Mouse (Mus musculus): ENCODE measurements around the gene Gm44973. TPM values are rescaled to one million over a fixed set of nuclear protein-coding genes. Genes with fewer than 3 reads are reported as not detected.

The Gm44973 gene
- polyA plus RNA-seq, 1 experiment from 2014 or later = 0.36 TPM

DNA sequence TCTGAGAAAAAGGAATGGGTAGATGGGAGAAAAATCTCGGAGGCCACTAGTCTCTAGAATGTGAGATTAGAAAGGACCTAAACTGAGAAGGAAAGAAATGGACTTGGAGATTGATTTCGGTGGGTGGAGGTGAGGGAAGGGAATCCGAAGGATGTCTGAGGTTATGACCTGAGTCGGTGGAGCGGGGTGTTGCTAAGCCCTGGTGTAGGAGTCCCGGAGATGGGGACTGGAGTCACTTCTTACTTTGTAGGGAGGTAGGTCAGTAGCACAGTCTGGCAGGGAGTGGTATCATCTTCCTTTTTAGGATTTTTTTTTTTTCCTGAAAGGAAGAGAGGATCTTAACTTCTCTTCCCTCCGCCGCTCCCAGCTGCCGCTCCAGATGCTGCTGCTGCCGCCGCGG is 37.1 kb downstream of the Gm44973 start:
- Histone ChIP-seq H3K4me3 (ENCODE audit: low read depth, low read length) (peak overlapping the region; percentile 79), H3K27ac (ENCODE audit: low read depth, low read length) (no peak overlapping the region), H3K9me3 (ENCODE audit: control insufficient read depth, low read length) (no peaks in the 10 kb centered on the region), H3K9ac (ENCODE audit: low read length) (no peak overlapping the region), H3K36me3 (ENCODE audit: control insufficient read depth, insufficient read depth, low read length) (no peaks in the 10 kb centered on the region), H3K4me2 (ENCODE audit: low read depth) (peak overlapping the region; percentile 90), H3K4me1 (ENCODE audit: control insufficient read depth, insufficient read depth, low read length) (peaks cover 18% of the 10 kb centered on the region), H3K27me3 (ENCODE audit: control insufficient read depth, insufficient read depth, low read length) (peaks cover 50% of the 10 kb centered on the region)
- ATAC-seq (ENCODE audit: insufficient read depth, low FRiP score, low TSS enrichment) = no peak
- DNase-seq (ENCODE audit: low spot score) = peak; percentile 21
- WGBS = 2% methylated on average over 12 of the region's 12 CpGs

DNA sequence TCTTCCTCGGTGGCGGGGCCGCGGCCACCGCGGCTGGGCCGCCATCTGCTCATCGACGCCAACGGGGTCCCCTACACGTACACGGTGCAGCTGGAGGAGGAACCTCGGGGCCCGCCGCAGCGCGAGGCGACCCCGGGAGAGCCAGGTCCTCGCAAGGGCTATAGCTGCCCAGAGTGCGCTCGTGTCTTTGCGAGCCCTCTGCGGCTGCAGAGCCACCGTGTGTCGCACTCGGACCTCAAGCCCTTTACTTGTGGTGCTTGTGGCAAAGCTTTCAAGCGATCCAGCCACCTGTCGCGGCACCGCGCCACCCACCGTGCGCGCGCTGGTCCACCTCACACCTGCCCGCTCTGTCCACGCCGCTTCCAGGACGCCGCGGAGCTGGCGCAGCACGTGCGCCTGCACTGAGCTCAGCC is 37.6 kb downstream of the Gm44973 start:
- ATAC-seq (ENCODE audit: insufficient read depth, low FRiP score, low TSS enrichment) = no peak
- Histone ChIP-seq H3K27ac (ENCODE audit: low read depth, low read length) (no peak overlapping the region), H3K36me3 (ENCODE audit: control insufficient read depth, insufficient read depth, low read length) (no peaks in the 10 kb centered on the region), H3K9ac (ENCODE audit: low read length) (peak overlapping the region; percentile 24; the same call in 1 of the 2 replicates), H3K4me2 (ENCODE audit: low read depth) (peak overlapping the region; percentile 90), H3K9me3 (ENCODE audit: control insufficient read depth, low read length) (no peaks in the 10 kb centered on the region), H3K4me3 (ENCODE audit: low read depth, low read length) (peak overlapping the region; percentile 79), H3K27me3 (ENCODE audit: control insufficient read depth, insufficient read depth, low read length) (peaks cover 55% of the 10 kb centered on the region), H3K4me1 (ENCODE audit: control insufficient read depth, insufficient read depth, low read length) (peaks cover 18% of the 10 kb centered on the region)
- DNase-seq (ENCODE audit: low spot score) = peak; percentile 19
- WGBS = 4% methylated on average over 42 of the region's 45 CpGs

DNA sequence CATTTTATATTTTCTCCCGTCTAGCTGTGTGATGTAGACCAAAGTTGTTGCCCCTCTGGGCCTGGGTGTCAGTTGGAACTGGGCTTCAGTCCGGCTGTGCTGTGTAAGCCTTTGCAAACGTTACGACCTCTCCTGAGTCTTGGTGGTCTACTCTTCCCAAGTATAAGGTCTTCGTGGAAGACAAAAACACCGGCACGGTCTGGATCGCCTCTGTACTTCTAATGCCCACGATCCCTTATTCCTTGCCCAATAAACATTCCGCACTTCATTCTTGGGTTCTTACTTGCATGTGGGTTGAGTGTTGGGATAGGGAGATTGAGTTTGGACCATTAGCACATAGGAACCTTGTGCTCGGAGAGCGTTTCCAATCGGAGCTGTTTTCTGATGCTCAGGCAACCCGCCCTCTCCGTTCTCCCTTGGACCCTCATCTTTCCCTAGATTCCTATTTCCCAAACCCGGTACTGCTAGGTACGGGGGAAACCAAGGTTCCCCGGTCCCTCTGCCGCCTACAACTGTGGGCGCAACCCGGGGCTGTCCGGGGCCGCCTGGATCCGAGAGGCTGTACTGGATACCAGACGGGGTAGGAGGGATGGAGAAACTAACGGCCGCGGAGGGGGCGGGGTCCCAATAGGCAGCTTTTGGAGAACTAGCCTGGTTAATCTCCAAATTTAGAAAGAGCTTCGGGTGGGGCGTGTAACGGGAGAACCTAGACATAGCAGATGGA is 38.3 kb downstream of the Gm44973 start:
- peak overlapping the region; percentile 79 for H3K4me3 ChIP-seq (ENCODE audit: low read depth, low read length)
- peak overlapping the region; percentile 90 for H3K4me2 ChIP-seq (ENCODE audit: low read depth)
- no peaks in the 10 kb centered on the region for H3K36me3 ChIP-seq (ENCODE audit: control insufficient read depth, insufficient read depth, low read length)
- H3K9me3 ChIP-seq (ENCODE audit: control insufficient read depth, low read length) = no peaks in the 10 kb centered on the region
- H3K27ac ChIP-seq (ENCODE audit: low read depth, low read length) = no peak overlapping the region
- DNase-seq (ENCODE audit: low spot score) = no peak
- peaks cover 18% of the 10 kb centered on the region for H3K4me1 ChIP-seq (ENCODE audit: control insufficient read depth, insufficient read depth, low read length)
- WGBS = 8% methylated on average over 32 of the region's 32 CpGs
- no peak for ATAC-seq (ENCODE audit: insufficient read depth, low FRiP score, low TSS enrichment)
- H3K9ac ChIP-seq (ENCODE audit: low read length) = peak overlapping the region; percentile 32
- H3K27me3 ChIP-seq (ENCODE audit: control insufficient read depth, insufficient read depth, low read length) = peaks cover 56% of the 10 kb centered on the region

DNA sequence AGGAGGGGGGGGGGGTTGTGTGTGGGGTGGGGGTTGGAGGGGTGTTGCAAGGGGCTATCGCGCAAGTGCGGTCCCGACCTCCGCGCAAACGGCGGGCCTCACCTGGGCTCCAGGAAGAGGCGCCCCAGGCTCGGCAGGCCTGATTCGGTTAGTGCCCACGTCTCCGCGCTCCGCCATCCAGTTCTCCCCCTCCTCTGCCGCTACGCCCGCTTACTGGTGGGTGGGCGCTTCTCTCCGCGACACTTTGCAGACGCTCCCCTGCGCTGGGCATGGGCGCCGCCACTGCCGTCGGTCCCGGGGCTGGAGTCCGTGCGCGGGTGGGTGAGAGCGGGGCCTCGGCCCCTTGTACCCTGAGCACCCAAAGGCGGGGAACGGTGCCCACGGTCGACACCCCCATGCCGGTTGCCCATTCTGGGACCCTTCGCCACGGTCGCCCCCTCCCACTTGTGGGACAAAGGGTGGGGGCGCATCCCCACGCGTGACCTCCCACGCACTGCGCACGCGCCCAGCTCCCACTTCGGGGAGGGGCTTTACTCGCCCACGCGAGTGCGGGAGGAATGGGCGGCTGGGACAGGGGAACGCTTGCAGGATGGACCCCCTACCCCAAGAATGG is 41.5 kb downstream of the Gm44973 start:
- H3K4me1 ChIP-seq (ENCODE audit: control insufficient read depth, insufficient read depth, low read length) = peaks cover 22% of the 10 kb centered on the region
- H3K9ac ChIP-seq (ENCODE audit: low read length) = peak overlapping the region; percentile 50; the same call in 1 of the 2 replicates
- WGBS = 3% methylated on average over 47 of the region's 55 CpGs
- peaks cover 56% of the 10 kb centered on the region for H3K27me3 ChIP-seq (ENCODE audit: control insufficient read depth, insufficient read depth, low read length)
- DNase-seq (ENCODE audit: low spot score) = peak; percentile 54
- H3K27ac ChIP-seq (ENCODE audit: low read depth, low read length) = no peak overlapping the region
- no peaks in the 10 kb centered on the region for H3K9me3 ChIP-seq (ENCODE audit: control insufficient read depth, low read length)
- no peak for ATAC-seq (ENCODE audit: insufficient read depth, low FRiP score, low TSS enrichment)
- H3K4me2 ChIP-seq (ENCODE audit: low read depth) = peak overlapping the region; percentile 60
- H3K4me3 ChIP-seq (ENCODE audit: low read depth, low read length) = peak overlapping the region; percentile 43
- no peaks in the 10 kb centered on the region for H3K36me3 ChIP-seq (ENCODE audit: control insufficient read depth, insufficient read depth, low read length)

DNA sequence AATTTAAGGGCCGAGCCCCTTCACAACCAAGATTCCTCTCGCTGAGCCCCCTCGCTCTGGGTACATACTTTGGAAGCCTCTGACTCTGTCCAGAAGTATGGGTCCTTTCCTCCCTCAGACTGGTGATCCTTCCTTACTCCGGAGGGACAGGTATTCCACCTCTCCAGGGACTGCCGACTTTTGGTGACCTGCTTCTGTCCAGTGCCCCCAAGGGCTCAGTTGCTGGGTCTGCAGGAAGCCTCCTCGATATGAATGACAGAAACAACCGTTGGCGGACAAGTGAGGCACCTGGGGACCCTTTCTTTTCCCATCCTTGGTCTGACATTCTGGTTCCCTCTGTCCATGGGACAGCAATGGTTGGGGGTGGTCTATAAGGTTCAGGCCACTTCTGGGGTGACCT is 42.1 kb downstream of the Gm44973 start:
- 36% methylated on average over 8 of the region's 8 CpGs for WGBS
- peaks cover 22% of the 10 kb centered on the region for H3K4me1 ChIP-seq (ENCODE audit: control insufficient read depth, insufficient read depth, low read length)
- H3K4me3 ChIP-seq (ENCODE audit: low read depth, low read length) = peak overlapping the region; percentile 43
- DNase-seq (ENCODE audit: low spot score) (no peak), ATAC-seq (ENCODE audit: insufficient read depth, low FRiP score, low TSS enrichment) (no peak)
- no peak overlapping the region for H3K27ac ChIP-seq (ENCODE audit: low read depth, low read length)
- H3K27me3 ChIP-seq (ENCODE audit: control insufficient read depth, insufficient read depth, low read length) = peaks cover 56% of the 10 kb centered on the region
- no peaks in the 10 kb centered on the region for H3K9me3 ChIP-seq (ENCODE audit: control insufficient read depth, low read length)
- no peak overlapping the region for H3K9ac ChIP-seq (ENCODE audit: low read length)
- peak overlapping the region; percentile 60 for H3K4me2 ChIP-seq (ENCODE audit: low read depth)
- no peaks in the 10 kb centered on the region for H3K36me3 ChIP-seq (ENCODE audit: control insufficient read depth, insufficient read depth, low read length)

DNA sequence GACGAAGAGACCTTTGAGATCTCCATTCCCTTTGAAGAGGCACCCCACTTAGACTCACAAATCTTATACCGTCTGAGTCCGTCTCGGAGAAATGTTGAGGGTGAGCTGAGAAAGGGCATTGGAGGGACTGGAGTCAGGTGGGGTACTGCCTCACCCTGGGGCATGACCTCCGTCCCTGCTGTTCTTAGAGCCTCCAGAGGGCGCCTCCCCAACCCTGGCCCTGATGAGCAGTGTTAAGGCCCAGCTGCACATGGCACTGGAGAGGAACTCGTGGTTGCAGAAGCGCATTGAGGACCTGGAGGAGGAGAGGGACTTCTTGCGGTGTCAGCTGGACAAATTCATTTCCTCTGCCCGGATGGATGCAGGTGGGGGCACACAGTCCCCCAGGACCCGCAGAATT is 42.5 kb downstream of the Gm44973 start:
- H3K27ac ChIP-seq (ENCODE audit: low read depth, low read length) = no peak overlapping the region
- peaks cover 20% of the 10 kb centered on the region for H3K4me1 ChIP-seq (ENCODE audit: control insufficient read depth, insufficient read depth, low read length)
- WGBS = 25% methylated on average over 11 of the region's 11 CpGs
- ATAC-seq (ENCODE audit: insufficient read depth, low FRiP score, low TSS enrichment) (no peak), DNase-seq (ENCODE audit: low spot score) (no peak)
- no peak overlapping the region for H3K9ac ChIP-seq (ENCODE audit: low read length)
- H3K9me3 ChIP-seq (ENCODE audit: control insufficient read depth, low read length) = no peaks in the 10 kb centered on the region
- H3K4me2 ChIP-seq (ENCODE audit: low read depth) = no peak overlapping the region
- no peak overlapping the region for H3K4me3 ChIP-seq (ENCODE audit: low read depth, low read length)
- H3K36me3 ChIP-seq (ENCODE audit: control insufficient read depth, insufficient read depth, low read length) = no peaks in the 10 kb centered on the region
- peaks cover 52% of the 10 kb centered on the region for H3K27me3 ChIP-seq (ENCODE audit: control insufficient read depth, insufficient read depth, low read length)

DNA sequence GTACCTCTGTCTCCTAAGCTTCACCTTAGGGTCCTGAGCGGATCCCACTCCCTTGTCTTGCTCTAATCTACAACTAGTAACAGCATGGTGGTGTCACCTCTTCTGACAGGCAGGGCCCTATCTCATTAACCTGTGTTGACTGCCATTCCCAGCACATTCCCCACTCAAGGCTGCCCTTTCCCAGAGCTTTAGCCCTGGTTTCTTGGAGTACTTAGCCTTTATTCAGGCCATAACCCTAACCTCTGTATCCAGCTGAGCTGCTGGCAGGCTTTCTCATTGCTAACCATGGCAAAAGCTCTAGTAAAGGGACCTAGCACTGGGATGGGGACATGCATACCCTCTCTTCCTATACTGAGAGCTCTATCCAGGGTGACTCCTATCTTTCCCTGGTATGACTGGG is 43.3 kb downstream of the Gm44973 start:
- Histone ChIP-seq H3K27ac (ENCODE audit: low read depth, low read length) (no peak overlapping the region), H3K27me3 (ENCODE audit: control insufficient read depth, insufficient read depth, low read length) (peaks cover 44% of the 10 kb centered on the region), H3K4me3 (ENCODE audit: low read depth, low read length) (no peak overlapping the region), H3K4me1 (ENCODE audit: control insufficient read depth, insufficient read depth, low read length) (peaks cover 17% of the 10 kb centered on the region; the same call in 1 of the 2 replicates), H3K9me3 (ENCODE audit: control insufficient read depth, low read length) (no peaks in the 10 kb centered on the region), H3K4me2 (ENCODE audit: low read depth) (no peak overlapping the region), H3K36me3 (ENCODE audit: control insufficient read depth, insufficient read depth, low read length) (no peaks in the 10 kb centered on the region), H3K9ac (ENCODE audit: low read length) (no peak overlapping the region)
- ATAC-seq (ENCODE audit: insufficient read depth, low FRiP score, low TSS enrichment) (no peak), DNase-seq (ENCODE audit: low spot score) (no peak)
- WGBS = 81% methylated on average over 1 of the region's 1 CpGs

DNA sequence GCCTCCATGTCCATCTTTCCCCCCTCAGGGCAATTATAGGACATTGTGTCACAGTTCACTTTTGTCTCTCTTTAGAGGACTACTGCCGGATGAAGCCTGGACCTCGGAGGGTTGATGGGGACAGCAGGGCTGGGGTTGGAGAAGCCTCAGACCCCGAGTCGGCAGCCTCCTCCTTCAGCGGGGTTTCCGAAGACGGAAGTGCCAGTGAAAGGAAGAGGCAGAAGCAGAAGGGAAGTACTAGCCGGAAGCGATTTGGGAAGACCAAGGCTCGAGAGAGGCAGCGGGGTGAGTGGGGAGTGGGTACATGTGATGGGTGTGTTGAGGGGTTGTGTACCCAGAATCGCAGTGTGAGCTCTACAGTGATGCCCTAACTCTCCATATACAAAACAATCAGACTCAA is 44.1 kb downstream of the Gm44973 start:
- no peak overlapping the region for H3K27ac ChIP-seq (ENCODE audit: low read depth, low read length)
- no peak overlapping the region; the same call in 1 of the 2 replicates for H3K9ac ChIP-seq (ENCODE audit: low read length)
- no peak for DNase-seq (ENCODE audit: low spot score)
- WGBS = 95% methylated on average over 12 of the region's 12 CpGs
- H3K9me3 ChIP-seq (ENCODE audit: control insufficient read depth, low read length) = no peaks in the 10 kb centered on the region
- H3K36me3 ChIP-seq (ENCODE audit: control insufficient read depth, insufficient read depth, low read length) = no peaks in the 10 kb centered on the region
- H3K4me1 ChIP-seq (ENCODE audit: control insufficient read depth, insufficient read depth, low read length) = peaks cover 19% of the 10 kb centered on the region; the same call in 1 of the 2 replicates
- no peak for ATAC-seq (ENCODE audit: insufficient read depth, low FRiP score, low TSS enrichment)
- H3K4me2 ChIP-seq (ENCODE audit: low read depth) = no peak overlapping the region
- no peak overlapping the region for H3K4me3 ChIP-seq (ENCODE audit: low read depth, low read length)
- peaks cover 36% of the 10 kb centered on the region for H3K27me3 ChIP-seq (ENCODE audit: control insufficient read depth, insufficient read depth, low read length)

Data from neural tube, embryonic 11.5 days (tissue).